Mouse (Mus musculus): Measurements from ENCODE around the gene Lum.

Gene Lum

GRCm38 (mm10) chr10:97564957-97565856, at the start of gene Lum:
Gene Lum, plus strand, starts transcription at chr10:97565128.
- no peak for DNase-seq

- no peak for DNase-seq
These were observed 41.6 kb upstream of the Lum start for GRCm38 (mm10) chr10:97523366-97523765.

- no peak for DNase-seq
These were observed 29.2 kb upstream of the Lum start for GRCm38 (mm10) chr10:97535697-97536096.

- no peak for DNase-seq
These were observed 28.0 kb upstream of the Lum start for GRCm38 (mm10) chr10:97536921-97537320.

GRCm38 (mm10) chr10:97538202-97538601, 26.7 kb upstream of the Lum start:
- DNase-seq = no peak

GRCm38 (mm10) chr10:97547740-97548139, 17.2 kb upstream of the Lum start:
- no peak for DNase-seq

- peak in 1 of 2 experiments; percentile 13 for DNase-seq
These were observed 2.7 kb downstream of the Lum start for GRCm38 (mm10) chr10:97567489-97568135.

GRCm38 (mm10) chr10:97582543-97583231, 17.8 kb downstream of the Lum start:
- DNase-seq = no peak

GRCm38 (mm10) chr10:97584176-97584575, 19.2 kb downstream of the Lum start:
- DNase-seq = no peak

GRCm38 (mm10) chr10:97587159-97587558, 22.2 kb downstream of the Lum start:
- no peak for DNase-seq

GRCm38 (mm10) chr10:97589574-97589973, 24.6 kb downstream of the Lum start:
- no peak for DNase-seq

GRCm38 (mm10) chr10:97591036-97591435, 26.1 kb downstream of the Lum start:
- no peak for DNase-seq

- no peak for DNase-seq
These were observed 26.8 kb downstream of the Lum start for GRCm38 (mm10) chr10:97591685-97592084.

- no peak for DNase-seq
These were observed 30.8 kb downstream of the Lum start for GRCm38 (mm10) chr10:97595680-97596079.

GRCm38 (mm10) chr10:97601744-97602143, 36.8 kb downstream of the Lum start:
- no peak for DNase-seq

- DNase-seq = no peak
These were observed 38.3 kb downstream of the Lum start for GRCm38 (mm10) chr10:97603256-97603655.

GRCm38 (mm10) chr10:97606579-97606978, 41.7 kb downstream of the Lum start, which contains the start of gene Kera:
Gene Kera, plus strand, starts transcription at chr10:97606879.
- no peak for DNase-seq
